Mouse (Mus musculus): ENCODE data around the gene Usp35.

GRCm38 (mm10) chr7:97347464-97347863, 15.6 kb upstream of the Usp35 start:
- no peak for TF ChIP-seq CTCF (IDR thresholded peaks at IDR 0.05; ENCODE audit: control insufficient read depth, insufficient read depth, insufficient replicate concordance, low read depth, low read length)
- TF ChIP-seq POLR2A (IDR thresholded peaks at IDR 0.05; ENCODE audit: control insufficient read depth, low read depth, low read length) = no peak

Measured in testis, adult 2 months (tissue).